Mouse (Mus musculus): ENCODE data around the gene Btrc. TPM values are rescaled to one million over a fixed set of nuclear protein-coding genes. Genes with fewer than 3 reads are reported as not detected.
A peak's percentile ranks its signal among the peaks of the same experiment; 100 is the strongest.

Gene Btrc
- polyA plus RNA-seq, 1 experiment from 2014 or later: 15.0 TPM

GRCm38 (mm10) chr19:45516264-45516663, 152.7 kb downstream of the Btrc start:
- WGBS: 94% methylated on average over 12 of the region's 12 CpGs
- DNase-seq (ENCODE audit: low spot score) (no peak), ATAC-seq (ENCODE audit: low FRiP score, low TSS enrichment) (no peak)
- H3K4me1 ChIP-seq (replicated peaks; ENCODE audit: control insufficient read depth, insufficient read depth): no peaks in the 10 kb centered on the region
- no peak overlapping the region for H3K9ac ChIP-seq (ENCODE audit: low read length)
- TF ChIP-seq EP300 (optimal IDR thresholded peaks at IDR 0.05): no peak
- TF ChIP-seq CTCF (IDR thresholded peaks at IDR 0.05; ENCODE audit: low read depth): no peak
- H3K4me3 ChIP-seq (ENCODE audit: low read depth, low read length): no peak overlapping the region
- H3K36me3 ChIP-seq (ENCODE audit: control insufficient read depth, insufficient read depth, low read length): peaks cover 5% of the 10 kb centered on the region
- no peak overlapping the region for H3K27ac ChIP-seq (replicated peaks)
- no peak overlapping the region for H3K4me2 ChIP-seq (replicated peaks; ENCODE audit: low read depth)
- no peaks in the 10 kb centered on the region for H3K9me3 ChIP-seq (ENCODE audit: control insufficient read depth, low read length)
- H3K27me3 ChIP-seq (ENCODE audit: control insufficient read depth, insufficient read depth, low read length): no peaks in the 10 kb centered on the region

GRCm38 (mm10) chr19:45527382-45527781, 163.8 kb downstream of the Btrc start:
- peaks cover 5% of the 10 kb centered on the region; the same call in 1 of the 2 replicates for H3K36me3 ChIP-seq (ENCODE audit: control insufficient read depth, insufficient read depth, low read length)
- ATAC-seq (ENCODE audit: low FRiP score, low TSS enrichment): no peak
- 85% methylated on average over 7 of the region's 7 CpGs for WGBS
- no peak overlapping the region for H3K4me3 ChIP-seq (ENCODE audit: low read depth, low read length)
- no peak overlapping the region for H3K4me2 ChIP-seq (replicated peaks; ENCODE audit: low read depth)
- no peaks in the 10 kb centered on the region for H3K27me3 ChIP-seq (ENCODE audit: control insufficient read depth, insufficient read depth, low read length)
- DNase-seq (ENCODE audit: low spot score): no peak
- no peak overlapping the region for H3K27ac ChIP-seq (replicated peaks)
- TF ChIP-seq CTCF (IDR thresholded peaks at IDR 0.05; ENCODE audit: low read depth): no peak
- no peak for TF ChIP-seq EP300 (optimal IDR thresholded peaks at IDR 0.05)
- no peaks in the 10 kb centered on the region for H3K4me1 ChIP-seq (replicated peaks; ENCODE audit: control insufficient read depth, insufficient read depth)
- no peaks in the 10 kb centered on the region for H3K9me3 ChIP-seq (ENCODE audit: control insufficient read depth, low read length)
- H3K9ac ChIP-seq (ENCODE audit: low read length): no peak overlapping the region

GRCm38 (mm10) chr19:45527931-45528534, 164.5 kb downstream of the Btrc start:
- no peaks in the 10 kb centered on the region for H3K9me3 ChIP-seq (ENCODE audit: control insufficient read depth, low read length)
- no peak overlapping the region for H3K4me3 ChIP-seq (ENCODE audit: low read depth, low read length)
- ATAC-seq (ENCODE audit: low FRiP score, low TSS enrichment) (no peak), DNase-seq (ENCODE audit: low spot score) (no peak)
- H3K36me3 ChIP-seq (ENCODE audit: control insufficient read depth, insufficient read depth, low read length): peaks cover 5% of the 10 kb centered on the region; the same call in 1 of the 2 replicates
- H3K27me3 ChIP-seq (ENCODE audit: control insufficient read depth, insufficient read depth, low read length): no peaks in the 10 kb centered on the region
- TF ChIP-seq EP300 (optimal IDR thresholded peaks at IDR 0.05) (no peak), CTCF (IDR thresholded peaks at IDR 0.05; ENCODE audit: low read depth) (no peak)
- no peak overlapping the region for H3K27ac ChIP-seq (replicated peaks)
- H3K4me1 ChIP-seq (replicated peaks; ENCODE audit: control insufficient read depth, insufficient read depth): no peaks in the 10 kb centered on the region
- H3K9ac ChIP-seq (ENCODE audit: low read length): no peak overlapping the region
- H3K4me2 ChIP-seq (replicated peaks; ENCODE audit: low read depth): no peak overlapping the region
- WGBS: 83% methylated on average over 10 of the region's 10 CpGs

- Histone ChIP-seq H3K27me3 (ENCODE audit: control insufficient read depth, insufficient read depth, low read length) (no peaks in the 10 kb centered on the region), H3K9me3 (ENCODE audit: control insufficient read depth, low read length) (no peaks in the 10 kb centered on the region), H3K9ac (ENCODE audit: low read length) (no peak overlapping the region), H3K4me2 (replicated peaks; ENCODE audit: low read depth) (no peak overlapping the region), H3K4me3 (ENCODE audit: low read depth, low read length) (no peak overlapping the region), H3K4me1 (replicated peaks; ENCODE audit: control insufficient read depth, insufficient read depth) (no peaks in the 10 kb centered on the region), H3K36me3 (ENCODE audit: control insufficient read depth, insufficient read depth, low read length) (peaks cover 5% of the 10 kb centered on the region; the same call in 1 of the 2 replicates), H3K27ac (replicated peaks) (no peak overlapping the region)
- 75% methylated on average over 5 of the region's 5 CpGs for WGBS
- no peak for ATAC-seq (ENCODE audit: low FRiP score, low TSS enrichment)
- DNase-seq (ENCODE audit: low spot score): no peak
- TF ChIP-seq EP300 (optimal IDR thresholded peaks at IDR 0.05) (no peak), CTCF (IDR thresholded peaks at IDR 0.05; ENCODE audit: low read depth) (no peak)
These were observed 165.8 kb downstream of the Btrc start for GRCm38 (mm10) chr19:45529294-45529693.

GRCm38 (mm10) chr19:45530200-45530995, 166.9 kb downstream of the Btrc start:
- Histone ChIP-seq H3K9me3 (ENCODE audit: control insufficient read depth, low read length) (no peaks in the 10 kb centered on the region), H3K4me3 (ENCODE audit: low read depth, low read length) (no peak overlapping the region), H3K4me2 (replicated peaks; ENCODE audit: low read depth) (no peak overlapping the region), H3K27me3 (ENCODE audit: control insufficient read depth, insufficient read depth, low read length) (no peaks in the 10 kb centered on the region), H3K36me3 (ENCODE audit: control insufficient read depth, insufficient read depth, low read length) (peaks cover 5% of the 10 kb centered on the region; the same call in 1 of the 2 replicates), H3K27ac (replicated peaks) (no peak overlapping the region), H3K9ac (ENCODE audit: low read length) (no peak overlapping the region), H3K4me1 (replicated peaks; ENCODE audit: control insufficient read depth, insufficient read depth) (no peaks in the 10 kb centered on the region)
- ATAC-seq (ENCODE audit: low FRiP score, low TSS enrichment): peak; percentile 72
- 62% methylated on average over 15 of the region's 15 CpGs for WGBS
- DNase-seq (ENCODE audit: low spot score): peak; percentile 66
- no peak for TF ChIP-seq EP300 (optimal IDR thresholded peaks at IDR 0.05)
- TF ChIP-seq CTCF (IDR thresholded peaks at IDR 0.05; ENCODE audit: low read depth): no peak

- Histone ChIP-seq H3K27ac (replicated peaks) (no peak overlapping the region), H3K4me3 (ENCODE audit: low read depth, low read length) (no peak overlapping the region), H3K4me2 (replicated peaks; ENCODE audit: low read depth) (no peak overlapping the region), H3K9me3 (ENCODE audit: control insufficient read depth, low read length) (no peaks in the 10 kb centered on the region), H3K4me1 (replicated peaks; ENCODE audit: control insufficient read depth, insufficient read depth) (no peaks in the 10 kb centered on the region), H3K36me3 (ENCODE audit: control insufficient read depth, insufficient read depth, low read length) (peaks cover 5% of the 10 kb centered on the region; the same call in 1 of the 2 replicates), H3K9ac (ENCODE audit: low read length) (no peak overlapping the region), H3K27me3 (ENCODE audit: control insufficient read depth, insufficient read depth, low read length) (no peaks in the 10 kb centered on the region)
- DNase-seq (ENCODE audit: low spot score) (no peak), ATAC-seq (ENCODE audit: low FRiP score, low TSS enrichment) (no peak)
- no peak for TF ChIP-seq EP300 (optimal IDR thresholded peaks at IDR 0.05)
- no peak for TF ChIP-seq CTCF (IDR thresholded peaks at IDR 0.05; ENCODE audit: low read depth)
- WGBS: 70% methylated on average over 6 of the region's 6 CpGs
These were observed 168.0 kb downstream of the Btrc start for GRCm38 (mm10) chr19:45531554-45531953.
